Mouse (Mus musculus) limb, embryonic 15.5 days (tissue): Measurements from ENCODE around the gene Exoc7. TPM values are rescaled to one million over a fixed set of nuclear protein-coding genes. Genes with fewer than 3 reads are reported as not detected.
A peak's percentile ranks its signal among the peaks of the same experiment; 100 is the strongest.

Experiments used
- ATAC-seq: fragments of 200-750 bp; cut with Nextera tagmentation; 2 replicates; pipeline ENCODE4 v1.8.0; 2017; ENCODE audit warnings: low read depth, moderate TSS enrichment; ENCODE audit not compliant: insufficient number of reproducible peaks, low FRiP score, low TSS enrichment
- H3K27ac ChIP-seq: fragments of 300-500 bp; sonication (generic); 2 replicates; pipeline ENCODE4 v1.5.1; 2015; ENCODE audit warnings: moderate library complexity, mild to moderate bottlenecking, inconsistent platforms
- H3K27me3 ChIP-seq: fragments of 300-500 bp; sonication (generic); 2 replicates; pipeline ENCODE4 v1.6.1; 2015; ENCODE audit warnings: inconsistent platforms
- H3K36me3 ChIP-seq: fragments of 300-500 bp; sonication (generic); 2 replicates; pipeline ENCODE4 v1.6.1; 2015; ENCODE audit warnings: inconsistent platforms
- H3K4me1 ChIP-seq: fragments of 300-500 bp; sonication (generic); 2 replicates; pipeline ENCODE4 v1.6.1; 2015; ENCODE audit warnings: inconsistent platforms
- H3K4me2 ChIP-seq: fragments of 300-500 bp; sonication (generic); 2 replicates; pipeline ENCODE4 v1.6.1; 2015; ENCODE audit warnings: mild to moderate bottlenecking, inconsistent platforms
- H3K4me3 ChIP-seq: fragments of 300-500 bp; sonication (generic); 2 replicates; pipeline ENCODE4 v1.5.1; 2015; ENCODE audit warnings: mild to moderate bottlenecking, inconsistent platforms
- H3K9ac ChIP-seq: fragments of 300-500 bp; sonication (generic); 2 replicates; pipeline ENCODE4 v1.6.1; 2015; ENCODE audit warnings: inconsistent platforms
- H3K9me3 ChIP-seq: fragments of 300-500 bp; sonication (generic); 2 replicates; pipeline ENCODE4 v1.6.1; 2016; ENCODE audit warnings: inconsistent platforms
- WGBS: fragments of 180-500 bp; shearing (Covaris S2); methylation state at CpG from one replicate; pipeline ENCODE4 v1.1.7; 2015; 5-methylcytosine and 5-hydroxymethylcytosine counted together
- polyA plus RNA-seq: library from polyadenylated mRNA; unstranded; fragments of >200 nt; fragmentation: Nextera tagmentation; extraction: Ambion mirVana; gene quantifications from 2 replicates; pipeline ENCODE4 v1.2.1, GENCODE M21; 2015

The Exoc7 gene
- polyA plus RNA-seq, 1 experiment from 2014 or later: 66.2 TPM

DNA sequence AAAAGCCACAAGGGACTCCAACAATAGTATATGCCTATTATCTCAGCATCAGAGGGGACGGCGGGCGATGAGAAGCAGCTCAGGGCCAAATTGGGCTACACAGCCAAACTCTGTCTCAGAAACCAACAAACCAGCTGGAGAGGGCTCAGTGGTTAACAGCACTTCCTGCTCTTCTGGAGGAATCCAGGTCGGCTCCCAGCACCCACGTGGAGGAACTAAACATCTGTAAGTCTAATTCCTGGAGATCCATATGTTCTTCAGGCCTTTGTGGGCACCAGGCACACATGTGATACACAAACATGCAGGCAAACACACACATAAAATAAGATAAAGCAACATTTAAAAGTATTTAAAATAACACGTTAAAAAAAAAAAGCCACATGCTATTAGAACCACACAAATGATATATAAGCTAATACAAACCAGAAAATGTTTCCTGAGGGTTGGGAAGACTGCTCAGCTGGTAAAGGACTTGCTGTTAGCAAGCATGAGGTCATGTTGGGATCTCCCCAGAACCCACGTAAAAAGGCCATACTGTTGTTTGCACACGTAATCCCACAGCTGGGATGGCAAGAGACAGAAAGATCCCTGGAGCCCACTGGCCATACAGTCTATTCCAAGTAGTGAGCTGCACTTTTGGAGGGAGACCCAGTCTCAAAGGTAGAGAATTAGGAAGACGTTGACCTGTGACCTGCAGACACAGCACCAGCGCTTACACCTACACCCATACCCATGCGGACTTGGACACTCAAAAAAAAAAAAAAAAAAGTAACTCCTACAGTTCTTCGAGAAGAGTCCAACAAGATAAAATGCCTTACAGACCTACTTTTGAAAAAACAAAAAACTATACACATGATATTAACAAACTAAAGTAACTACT lies 34.2 kb downstream of the Exoc7 start:
- peak overlapping the region; percentile 89 for H3K4me3 ChIP-seq
- no peak overlapping the region for H3K27ac ChIP-seq
- WGBS: 38% methylated on average over 12 of the region's 12 CpGs
- no peaks in the 10 kb centered on the region for H3K9me3 ChIP-seq
- no peaks in the 10 kb centered on the region for H3K27me3 ChIP-seq
- H3K36me3 ChIP-seq: peaks cover 41% of the 10 kb centered on the region
- peak overlapping the region; percentile 87; the same call in 1 of the 2 replicates for H3K9ac ChIP-seq
- no peak for ATAC-seq
- peaks cover 28% of the 10 kb centered on the region for H3K4me1 ChIP-seq
- H3K4me2 ChIP-seq: peak overlapping the region; percentile 67

DNA sequence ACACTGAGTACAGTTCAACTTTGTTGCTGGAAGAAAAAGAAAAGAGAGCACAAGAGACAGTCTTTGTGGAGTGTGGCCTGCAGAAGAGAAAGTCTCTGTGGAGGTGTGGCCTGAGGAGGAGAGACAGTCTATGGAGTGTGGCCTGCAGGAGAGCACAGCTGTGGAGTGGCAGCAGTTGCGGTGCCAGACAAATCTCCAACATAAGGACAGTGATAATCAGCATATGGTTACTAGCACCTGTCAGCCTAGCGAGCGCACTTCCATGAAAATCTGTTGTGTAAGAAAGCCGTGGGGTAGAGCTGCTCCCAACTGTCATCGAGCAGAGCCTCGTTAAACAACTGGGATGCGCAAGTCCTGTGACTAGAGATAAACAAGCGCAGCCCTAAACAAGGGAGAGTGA lies 37.5 kb downstream of the Exoc7 start:
- 93% methylated on average over 8 of the region's 8 CpGs for WGBS
- Histone ChIP-seq H3K4me2 (no peak overlapping the region), H3K4me1 (peaks cover 26% of the 10 kb centered on the region), H3K9ac (no peak overlapping the region), H3K4me3 (no peak overlapping the region), H3K27ac (no peak overlapping the region), H3K27me3 (no peaks in the 10 kb centered on the region), H3K9me3 (no peaks in the 10 kb centered on the region), H3K36me3 (peaks cover 70% of the 10 kb centered on the region)
- no peak for ATAC-seq

DNA sequence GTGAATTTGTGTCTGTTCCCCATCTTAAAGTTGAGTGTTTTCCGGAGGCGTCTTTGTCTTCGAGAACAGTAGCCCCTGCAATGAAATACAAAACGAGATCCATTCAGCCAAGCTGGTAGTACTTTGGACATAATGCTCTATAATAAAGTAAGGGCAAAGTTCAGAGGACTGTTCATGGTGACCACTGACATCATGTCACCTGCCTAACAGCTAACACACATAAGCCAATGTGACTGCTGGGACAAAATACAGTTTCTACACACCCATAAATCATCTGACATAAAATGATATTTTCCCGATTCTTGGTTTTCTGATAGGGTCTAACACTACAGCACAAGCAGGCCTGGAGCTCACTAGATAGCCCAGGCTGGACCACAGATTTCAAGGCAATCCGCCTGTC lies 38.7 kb downstream of the Exoc7 start:
- no peak overlapping the region for H3K9ac ChIP-seq
- no peak overlapping the region for H3K27ac ChIP-seq
- no peak for ATAC-seq
- no peaks in the 10 kb centered on the region for H3K9me3 ChIP-seq
- peaks cover 24% of the 10 kb centered on the region for H3K4me1 ChIP-seq
- no peaks in the 10 kb centered on the region for H3K27me3 ChIP-seq
- 91% methylated on average over 6 of the region's 6 CpGs for WGBS
- H3K36me3 ChIP-seq: peaks cover 82% of the 10 kb centered on the region
- no peak overlapping the region for H3K4me2 ChIP-seq
- H3K4me3 ChIP-seq: no peak overlapping the region

DNA sequence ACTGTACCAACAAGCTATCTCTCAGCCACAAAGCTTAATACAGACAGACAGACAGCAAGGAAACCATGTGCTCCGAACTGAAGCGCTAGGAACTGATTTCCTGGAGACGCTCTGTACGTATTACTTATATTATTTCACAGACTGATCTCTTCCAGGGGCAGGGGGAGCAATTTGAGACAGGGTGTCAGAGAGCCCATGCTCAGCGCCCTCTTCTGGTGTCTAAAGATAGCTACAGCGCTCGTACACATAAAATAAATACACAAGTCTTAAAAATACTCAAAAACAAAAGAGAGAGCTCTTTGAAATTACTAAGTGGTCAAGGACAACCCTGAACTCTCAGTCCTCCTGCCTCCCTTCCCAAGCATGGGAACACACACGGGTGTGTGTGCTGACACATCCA lies 39.4 kb downstream of the Exoc7 start:
- Histone ChIP-seq H3K27ac (no peak overlapping the region), H3K27me3 (no peaks in the 10 kb centered on the region), H3K4me2 (no peak overlapping the region), H3K4me1 (peaks cover 19% of the 10 kb centered on the region), H3K9ac (no peak overlapping the region), H3K9me3 (no peaks in the 10 kb centered on the region), H3K4me3 (no peak overlapping the region), H3K36me3 (peaks cover 89% of the 10 kb centered on the region)
- ATAC-seq: no peak
- WGBS: 86% methylated on average over 8 of the region's 8 CpGs

DNA sequence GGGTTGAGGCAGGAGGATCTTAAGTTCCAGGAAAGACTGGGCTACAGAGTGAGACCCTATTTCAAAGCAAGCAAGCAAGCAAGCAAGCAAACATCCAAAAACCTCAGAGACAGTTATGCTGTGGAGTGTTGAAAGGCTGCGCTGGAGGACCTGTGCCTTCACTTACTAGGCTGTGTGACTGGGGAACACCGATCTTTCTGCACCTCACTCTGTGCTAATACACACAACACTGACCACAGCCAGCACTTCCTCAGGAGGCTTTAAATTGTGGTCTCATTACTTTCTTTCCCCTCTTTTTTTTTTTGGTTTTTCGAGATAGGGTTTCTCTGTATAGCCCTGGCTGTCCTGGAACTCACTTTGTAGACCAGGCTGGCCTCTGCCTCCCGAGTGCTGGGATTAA lies 41.2 kb downstream of the Exoc7 start:
- Histone ChIP-seq H3K4me1 (peaks cover 3% of the 10 kb centered on the region; the same call in 1 of the 2 replicates), H3K36me3 (peaks cover 95% of the 10 kb centered on the region), H3K4me2 (no peak overlapping the region), H3K9ac (no peak overlapping the region), H3K27ac (no peak overlapping the region), H3K9me3 (no peaks in the 10 kb centered on the region), H3K4me3 (no peak overlapping the region), H3K27me3 (no peaks in the 10 kb centered on the region)
- 90% methylated on average over 4 of the region's 4 CpGs for WGBS
- ATAC-seq: no peak

DNA sequence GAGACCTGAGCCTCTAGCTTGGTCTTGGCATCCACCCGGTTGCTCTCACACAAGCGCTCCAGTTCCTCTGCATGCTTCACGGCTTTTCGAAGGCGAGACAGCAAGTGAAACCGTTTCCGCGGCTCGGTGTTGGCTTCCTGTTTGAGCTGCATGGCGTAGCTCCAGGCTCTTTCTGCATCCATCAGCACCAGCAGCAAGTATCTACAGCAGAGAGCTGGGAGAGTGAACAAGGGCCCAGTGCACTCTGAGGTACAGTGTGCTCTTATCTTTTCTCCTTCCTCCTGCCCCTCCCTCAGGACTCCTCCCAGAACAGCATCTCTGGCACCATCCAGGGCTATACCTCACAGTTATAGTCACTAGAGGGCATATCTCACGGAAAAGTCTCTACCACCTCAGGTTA lies 41.7 kb downstream of the Exoc7 start:
- H3K4me3 ChIP-seq: no peak overlapping the region
- H3K36me3 ChIP-seq: peaks cover 95% of the 10 kb centered on the region
- ATAC-seq: no peak
- no peaks in the 10 kb centered on the region for H3K4me1 ChIP-seq
- 86% methylated on average over 11 of the region's 11 CpGs for WGBS
- no peak overlapping the region for H3K4me2 ChIP-seq
- no peaks in the 10 kb centered on the region for H3K27me3 ChIP-seq
- H3K9me3 ChIP-seq: no peaks in the 10 kb centered on the region
- no peak overlapping the region for H3K9ac ChIP-seq
- no peak overlapping the region for H3K27ac ChIP-seq

DNA sequence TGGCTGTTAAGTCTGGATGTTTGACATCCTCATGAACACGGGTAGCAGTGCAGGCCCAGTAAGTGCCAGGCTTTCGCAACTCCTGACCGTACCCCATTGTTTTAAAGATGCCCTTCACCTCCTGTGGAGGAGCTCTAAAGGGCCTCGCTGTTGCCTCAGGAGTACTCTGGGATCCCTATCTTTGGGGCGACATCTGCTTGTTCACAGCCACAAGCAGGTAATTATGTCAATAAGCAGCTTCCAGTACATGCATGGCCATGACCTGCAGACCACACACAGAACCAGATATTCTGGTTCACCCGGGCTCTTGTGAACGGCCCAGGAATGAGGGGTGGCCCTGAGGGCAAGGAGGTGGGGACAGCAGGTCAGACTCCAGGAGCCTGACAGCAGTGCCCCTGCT lies 46.8 kb downstream of the Exoc7 start:
- Histone ChIP-seq H3K4me1 (peaks cover 7% of the 10 kb centered on the region), H3K27ac (peak overlapping the region; percentile 27; the same call in 1 of the 2 replicates), H3K27me3 (no peaks in the 10 kb centered on the region), H3K9ac (no peak overlapping the region), H3K9me3 (no peaks in the 10 kb centered on the region), H3K4me3 (no peak overlapping the region), H3K36me3 (peaks cover 91% of the 10 kb centered on the region), H3K4me2 (no peak overlapping the region)
- no peak; the same call in 1 of the 2 replicates for ATAC-seq
- WGBS: 72% methylated on average over 7 of the region's 7 CpGs

DNA sequence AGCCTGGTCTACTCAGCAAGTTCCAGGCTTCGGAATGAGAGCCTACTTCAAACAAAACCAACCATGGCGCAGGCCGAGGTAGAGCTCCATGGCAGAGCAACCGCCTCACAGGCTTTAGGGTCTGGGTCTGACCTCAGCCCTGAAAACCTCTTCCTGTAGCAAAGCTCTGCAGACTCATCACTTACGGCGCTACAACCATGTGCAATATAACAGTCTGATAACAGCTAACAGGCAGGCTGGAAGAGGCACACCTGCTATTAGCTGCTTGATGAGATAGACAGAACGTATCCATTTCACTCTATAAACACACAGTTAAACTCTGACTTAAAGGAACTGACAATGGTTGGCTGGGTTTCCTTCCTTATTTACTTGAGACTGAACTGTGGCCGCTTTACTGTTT lies 47.6 kb downstream of the Exoc7 start:
- no peak overlapping the region for H3K4me2 ChIP-seq
- no peak overlapping the region for H3K27ac ChIP-seq
- WGBS: 83% methylated on average over 8 of the region's 8 CpGs
- no peaks in the 10 kb centered on the region for H3K27me3 ChIP-seq
- H3K36me3 ChIP-seq: peaks cover 93% of the 10 kb centered on the region
- H3K9me3 ChIP-seq: no peaks in the 10 kb centered on the region
- peaks cover 12% of the 10 kb centered on the region for H3K4me1 ChIP-seq
- H3K4me3 ChIP-seq: no peak overlapping the region
- no peak overlapping the region for H3K9ac ChIP-seq
- no peak for ATAC-seq

DNA sequence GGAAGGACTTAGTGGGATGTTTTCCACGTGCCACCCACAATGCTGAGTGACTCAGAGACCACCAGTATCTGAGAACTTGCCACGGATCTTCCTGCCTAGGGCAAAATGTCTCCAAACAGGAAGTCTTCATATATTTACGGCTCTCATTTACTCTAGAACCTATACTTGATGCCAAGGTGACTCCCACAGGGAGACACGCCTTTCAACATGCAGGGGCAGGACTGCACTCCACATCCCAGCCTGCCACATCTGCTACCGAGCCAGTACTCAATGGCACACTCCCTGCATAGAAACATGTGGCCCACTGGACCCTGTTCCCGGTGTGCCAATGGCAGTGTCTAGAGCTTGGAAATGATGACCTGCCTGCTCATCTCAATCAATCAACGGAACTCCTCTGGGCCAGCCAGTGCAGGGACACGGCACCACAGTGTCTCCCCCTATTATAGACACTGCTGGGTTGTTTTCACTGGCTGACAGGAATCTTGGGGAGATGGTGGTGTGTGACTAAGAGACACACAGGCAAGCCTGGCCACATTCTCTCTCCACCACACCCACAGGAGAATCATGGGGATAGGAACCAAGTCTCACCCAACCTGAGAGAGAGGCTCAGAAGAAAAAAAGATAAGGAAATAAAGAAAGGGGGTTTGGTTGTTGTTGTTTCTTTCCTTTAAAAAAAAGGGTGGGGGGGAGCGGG lies 50.9 kb downstream of the Exoc7 start:
- WGBS: 69% methylated on average over 9 of the region's 9 CpGs
- no peak overlapping the region for H3K4me3 ChIP-seq
- no peaks in the 10 kb centered on the region for H3K27me3 ChIP-seq
- 0 out of 2 replicates have a peak overlapping the region, but pooled peaks have one; percentile 5 for H3K4me2 ChIP-seq
- peak overlapping the region; percentile 57 for H3K27ac ChIP-seq
- no peaks in the 10 kb centered on the region for H3K9me3 ChIP-seq
- peaks cover 12% of the 10 kb centered on the region for H3K4me1 ChIP-seq
- peaks cover 91% of the 10 kb centered on the region for H3K36me3 ChIP-seq
- ATAC-seq: no peak; the same call in 1 of the 2 replicates
- H3K9ac ChIP-seq: no peak overlapping the region

DNA sequence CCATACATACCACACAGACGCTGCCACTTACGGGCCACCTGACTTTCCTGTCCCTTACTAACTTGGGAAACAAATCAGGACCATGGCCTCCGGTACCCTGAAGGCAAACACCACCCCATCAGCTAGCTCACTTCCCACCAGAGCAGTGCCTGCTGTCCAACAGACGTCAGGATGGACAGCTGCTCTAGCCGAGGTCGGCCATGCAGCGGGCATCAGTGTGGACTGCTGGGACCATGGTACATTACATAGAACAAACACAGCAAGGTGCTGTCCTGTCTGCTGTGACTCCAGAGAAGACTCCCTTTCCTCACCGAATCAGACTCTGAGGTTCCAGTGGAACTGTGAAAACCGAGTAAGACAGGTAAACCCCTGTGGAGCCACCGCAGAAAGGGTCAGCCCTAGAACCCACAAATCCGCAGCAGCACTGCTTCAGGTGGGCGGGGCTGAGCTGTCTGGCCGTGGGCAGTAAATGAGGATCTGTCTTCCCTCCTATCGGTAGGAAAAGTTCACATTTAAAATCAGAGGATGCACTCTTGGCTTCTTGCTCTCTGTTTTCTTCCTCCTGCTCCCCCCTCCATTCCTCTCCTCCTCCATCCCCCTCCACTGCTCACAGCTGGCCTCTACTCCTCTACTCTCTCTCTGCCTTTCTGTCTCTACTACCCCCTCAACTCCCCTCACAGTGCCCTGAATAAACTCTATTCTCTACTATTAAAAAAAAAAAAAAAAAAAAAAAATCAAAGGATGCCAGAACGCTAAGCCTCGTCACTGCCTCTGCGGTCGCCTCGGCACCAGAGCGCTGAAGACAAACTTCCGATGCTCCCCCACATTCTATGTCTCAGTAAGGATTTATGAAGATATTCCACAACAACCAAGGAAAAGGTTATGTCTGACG lies 51.7 kb downstream of the Exoc7 start:
- Histone ChIP-seq H3K9me3 (no peaks in the 10 kb centered on the region), H3K27ac (peak overlapping the region; percentile 57), H3K4me2 (no peak overlapping the region), H3K9ac (no peak overlapping the region), H3K27me3 (no peaks in the 10 kb centered on the region), H3K4me3 (no peak overlapping the region), H3K36me3 (peaks cover 91% of the 10 kb centered on the region), H3K4me1 (peaks cover 12% of the 10 kb centered on the region)
- ATAC-seq: no peak
- WGBS: 79% methylated on average over 22 of the region's 22 CpGs

DNA sequence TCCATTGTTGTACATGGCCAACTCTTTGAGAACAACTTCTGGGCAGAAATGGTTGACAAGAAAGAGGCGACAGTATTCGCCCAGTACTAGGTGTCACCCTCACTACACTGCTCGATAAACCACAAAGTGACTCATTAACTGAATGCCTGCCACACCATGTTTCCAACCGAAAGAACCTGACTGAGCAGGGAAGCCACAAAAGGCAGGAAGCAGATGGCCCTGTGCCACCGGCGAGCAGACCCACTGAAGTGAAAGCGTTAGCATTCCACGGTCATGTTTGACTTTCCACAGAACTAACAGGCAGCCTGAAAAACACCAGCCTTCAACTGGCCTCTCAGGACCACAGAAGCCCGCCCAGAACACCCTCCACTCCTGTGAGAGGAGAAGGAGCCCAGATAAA lies 52.4 kb downstream of the Exoc7 start:
- WGBS: 76% methylated on average over 9 of the region's 9 CpGs

More for the DNA sequence above, 52.4 kb downstream of the Exoc7 start:
- Histone ChIP-seq H3K27ac (peak overlapping the region; percentile 47), H3K36me3 (peaks cover 91% of the 10 kb centered on the region), H3K9me3 (no peaks in the 10 kb centered on the region), H3K9ac (no peak overlapping the region), H3K4me1 (peaks cover 12% of the 10 kb centered on the region), H3K4me2 (no peak overlapping the region), H3K27me3 (no peaks in the 10 kb centered on the region), H3K4me3 (no peak overlapping the region)
- no peak for ATAC-seq
